Mouse (Mus musculus): ENCODE data around the gene St8sia1. TPM values are rescaled to one million over a fixed set of nuclear protein-coding genes. Genes with fewer than 3 reads are reported as not detected.

Gene St8sia1
- polyA plus RNA-seq, 1 experiment from 2014 or later = 0.11 TPM

GRCm38 (mm10) chr6:142802617-142803525 lies 161.4 kb downstream of the St8sia1 start:
- Histone ChIP-seq H3K27ac (no peak overlapping the region), H3K4me3 (ENCODE audit: inconsistent target) (no peak overlapping the region), H3K79me2 (ENCODE audit: inconsistent target) (no peaks in the 10 kb centered on the region), H3K36me3 (ENCODE audit: inconsistent target) (no peaks in the 10 kb centered on the region)
- WGBS (ENCODE audit: missing documents) = 78% methylated on average over 11 of the region's 11 CpGs

GRCm38 (mm10) chr6:142801687-142802086 lies 162.6 kb downstream of the St8sia1 start:
- no peaks in the 10 kb centered on the region for H3K36me3 ChIP-seq (ENCODE audit: inconsistent target)
- H3K79me2 ChIP-seq (ENCODE audit: inconsistent target) = no peaks in the 10 kb centered on the region
- H3K27ac ChIP-seq = no peak overlapping the region
- WGBS (ENCODE audit: missing documents) = 91% methylated on average over 5 of the region's 5 CpGs
- H3K4me3 ChIP-seq (ENCODE audit: inconsistent target) = no peak overlapping the region

- no peak overlapping the region for H3K27ac ChIP-seq
- no peaks in the 10 kb centered on the region for H3K36me3 ChIP-seq (ENCODE audit: inconsistent target)
- no peaks in the 10 kb centered on the region for H3K79me2 ChIP-seq (ENCODE audit: inconsistent target)
- no peak overlapping the region for H3K4me3 ChIP-seq (ENCODE audit: inconsistent target)
- WGBS (ENCODE audit: missing documents) = 73% methylated on average over 6 of the region's 7 CpGs
Measured at GRCm38 (mm10) chr6:142799704-142800374, 164.4 kb downstream of the St8sia1 start.

- no peak overlapping the region for H3K4me3 ChIP-seq (ENCODE audit: inconsistent target)
- H3K36me3 ChIP-seq (ENCODE audit: inconsistent target) = no peaks in the 10 kb centered on the region
- WGBS (ENCODE audit: missing documents) = 86% methylated on average over 9 of the region's 9 CpGs
Measured at GRCm38 (mm10) chr6:142798837-142799236, 165.4 kb downstream of the St8sia1 start.

GRCm38 (mm10) chr6:142797996-142798395 lies 166.3 kb downstream of the St8sia1 start:
- Histone ChIP-seq H3K4me3 (ENCODE audit: inconsistent target) (no peak overlapping the region), H3K79me2 (ENCODE audit: inconsistent target) (no peaks in the 10 kb centered on the region), H3K27ac (no peak overlapping the region), H3K36me3 (ENCODE audit: inconsistent target) (no peaks in the 10 kb centered on the region)
- WGBS (ENCODE audit: missing documents) = 90% methylated on average over 1 of the region's 1 CpGs

More at GRCm38 (mm10) chr6:142798837-142799236, 165.4 kb downstream of the St8sia1 start:
- H3K27ac ChIP-seq = no peak overlapping the region
- H3K79me2 ChIP-seq (ENCODE audit: inconsistent target) = no peaks in the 10 kb centered on the region

- no peak overlapping the region for H3K4me3 ChIP-seq (ENCODE audit: inconsistent target)
- no peak overlapping the region for H3K27ac ChIP-seq
- no peaks in the 10 kb centered on the region for H3K36me3 ChIP-seq (ENCODE audit: inconsistent target)
- no peaks in the 10 kb centered on the region for H3K79me2 ChIP-seq (ENCODE audit: inconsistent target)
- 93% methylated on average over 12 of the region's 15 CpGs for WGBS (ENCODE audit: missing documents)
Measured at GRCm38 (mm10) chr6:142795655-142796441, 168.4 kb downstream of the St8sia1 start.

- no peaks in the 10 kb centered on the region for H3K36me3 ChIP-seq (ENCODE audit: inconsistent target)
- no peak overlapping the region for H3K4me3 ChIP-seq (ENCODE audit: inconsistent target)
- H3K27ac ChIP-seq = no peak overlapping the region
- 92% methylated on average over 9 of the region's 9 CpGs for WGBS (ENCODE audit: missing documents)
- no peaks in the 10 kb centered on the region for H3K79me2 ChIP-seq (ENCODE audit: inconsistent target)
Measured at GRCm38 (mm10) chr6:142795087-142795486, 169.2 kb downstream of the St8sia1 start.

GRCm38 (mm10) chr6:142793468-142793867 lies 170.8 kb downstream of the St8sia1 start:
- H3K36me3 ChIP-seq (ENCODE audit: inconsistent target) = no peaks in the 10 kb centered on the region
- 83% methylated on average over 7 of the region's 7 CpGs for WGBS (ENCODE audit: missing documents)
- no peak overlapping the region for H3K4me3 ChIP-seq (ENCODE audit: inconsistent target)
- H3K27ac ChIP-seq = no peak overlapping the region
- no peaks in the 10 kb centered on the region for H3K79me2 ChIP-seq (ENCODE audit: inconsistent target)

- H3K79me2 ChIP-seq (ENCODE audit: inconsistent target) = no peaks in the 10 kb centered on the region
- no peak overlapping the region for H3K4me3 ChIP-seq (ENCODE audit: inconsistent target)
- no peaks in the 10 kb centered on the region for H3K36me3 ChIP-seq (ENCODE audit: inconsistent target)
- WGBS (ENCODE audit: missing documents) = 15% methylated on average over 13 of the region's 13 CpGs
- H3K27ac ChIP-seq = no peak overlapping the region
Measured at GRCm38 (mm10) chr6:142792241-142792968, 171.8 kb downstream of the St8sia1 start.

- WGBS (ENCODE audit: missing documents) = 98% methylated on average over 10 of the region's 10 CpGs
- Histone ChIP-seq H3K79me2 (ENCODE audit: inconsistent target) (no peaks in the 10 kb centered on the region), H3K4me3 (ENCODE audit: inconsistent target) (no peak overlapping the region), H3K27ac (no peak overlapping the region), H3K36me3 (ENCODE audit: inconsistent target) (no peaks in the 10 kb centered on the region)
Measured at GRCm38 (mm10) chr6:142789736-142790135, 174.5 kb downstream of the St8sia1 start.

- Histone ChIP-seq H3K79me2 (ENCODE audit: inconsistent target) (no peaks in the 10 kb centered on the region), H3K27ac (no peak overlapping the region), H3K36me3 (ENCODE audit: inconsistent target) (no peaks in the 10 kb centered on the region), H3K4me3 (ENCODE audit: inconsistent target) (no peak overlapping the region)
- 85% methylated on average over 17 of the region's 18 CpGs for WGBS (ENCODE audit: missing documents)
Measured at GRCm38 (mm10) chr6:142788042-142788987, 175.9 kb downstream of the St8sia1 start.

- WGBS (ENCODE audit: missing documents) = 87% methylated on average over 21 of the region's 21 CpGs
- no peaks in the 10 kb centered on the region for H3K79me2 ChIP-seq (ENCODE audit: inconsistent target)
Measured at GRCm38 (mm10) chr6:142786106-142786505, 178.1 kb downstream of the St8sia1 start.

GRCm38 (mm10) chr6:142785343-142785742 lies 178.9 kb downstream of the St8sia1 start:
- Histone ChIP-seq H3K36me3 (ENCODE audit: inconsistent target) (no peaks in the 10 kb centered on the region), H3K27ac (no peak overlapping the region), H3K79me2 (ENCODE audit: inconsistent target) (no peaks in the 10 kb centered on the region), H3K4me3 (ENCODE audit: inconsistent target) (no peak overlapping the region)
- WGBS (ENCODE audit: missing documents) = 13% methylated on average over 4 of the region's 4 CpGs

More at GRCm38 (mm10) chr6:142786106-142786505, 178.1 kb downstream of the St8sia1 start:
- Histone ChIP-seq H3K27ac (no peak overlapping the region), H3K4me3 (ENCODE audit: inconsistent target) (no peak overlapping the region), H3K36me3 (ENCODE audit: inconsistent target) (no peaks in the 10 kb centered on the region)
